Mouse (Mus musculus) embryo, embryonic 11 days (tissue): ENCODE results near the gene 9530002B09Rik.

Experiments
- DNase-seq: peaks from one replicate; pipeline ENCODE4 v3.0.0-alpha.2; 2015

Gene 9530002B09Rik

DNA sequence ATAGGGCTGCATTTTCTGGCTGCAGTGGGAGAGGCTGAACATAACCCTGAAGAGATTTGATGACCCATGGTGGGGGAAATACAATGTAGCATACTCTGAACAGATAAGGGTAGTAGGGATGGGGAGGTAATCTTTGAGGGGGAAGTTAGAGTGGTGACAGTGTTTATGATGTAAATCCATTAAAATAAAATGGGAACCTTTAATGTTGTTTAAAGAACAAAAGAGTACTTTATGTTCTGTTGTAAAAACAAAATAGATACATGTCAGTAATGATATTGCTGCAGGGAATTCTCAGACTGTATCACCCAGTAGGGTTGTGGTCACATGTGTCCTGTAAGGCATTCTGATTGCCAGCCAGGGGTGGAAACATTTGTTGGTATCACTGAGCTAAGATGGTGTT, at the start of gene 9530002B09Rik:
Gene 9530002B09Rik, plus strand, starts transcription at position 301 of the 400 bp plus-strand sequence.
- DNase-seq: no peak
